Mouse (Mus musculus) layer of hippocampus, postnatal 25 days (tissue): ENCODE results near the gene Abcc3. TPM values are rescaled to one million over a fixed set of nuclear protein-coding genes. Genes with fewer than 3 reads are reported as not detected.
"Not testable (repeated sequence)": the region's sequence is repeated elsewhere in the genome, so short reads cannot be mapped to it uniquely, and the experiment has no call there.

ENCODE experiments used
- DNase-seq, 2 experiments: peaks; one replicate each; pipeline ENCODE4 v3.0.0; 2022; ENCODE audit warnings: mixed read lengths in 2 of 2, low spot score in 1 of 2; ENCODE audit errors: extremely low spot score in 1 of 2
- total RNA-seq, 2 experiments: library from RNA; stranded (reverse); gene quantifications; 2 replicates each; pipeline ENCODE4 v1.2.3; 2021

The Abcc3 gene
- total RNA-seq, 2 experiments from 2014 or later, result 2.0 to 3.0 TPM

DNA sequence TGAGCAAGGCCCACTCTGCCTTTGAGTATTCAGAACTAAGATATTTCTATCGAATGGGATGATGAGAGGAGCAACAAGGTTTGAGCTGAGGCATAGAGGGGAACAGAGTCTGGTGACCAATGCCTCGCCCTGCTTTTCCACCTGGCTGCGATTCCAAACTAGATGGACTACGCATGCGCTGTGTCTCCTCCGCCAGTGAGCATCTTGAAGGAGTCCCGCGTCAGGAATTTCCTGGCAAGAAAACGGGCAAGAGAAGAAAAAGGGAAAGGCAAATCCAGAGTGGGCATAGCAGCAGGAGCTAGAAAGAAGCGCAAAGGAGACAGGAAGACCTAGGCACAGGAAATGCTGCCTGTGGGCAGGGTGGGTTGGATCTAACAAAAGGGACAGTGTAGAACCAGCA lies 11.0 kb upstream of the Abcc3 start:
- no peak for DNase-seq

GRCm38 (mm10) chr11:94402731-94403130 lies 9.9 kb upstream of the Abcc3 start:
- no peak for DNase-seq

GRCm38 (mm10) chr11:94402029-94402428 lies 9.2 kb upstream of the Abcc3 start:
- DNase-seq, result not testable (repeated sequence)

GRCm38 (mm10) chr11:94400996-94401395 lies 8.2 kb upstream of the Abcc3 start:
- no peak for DNase-seq

DNA sequence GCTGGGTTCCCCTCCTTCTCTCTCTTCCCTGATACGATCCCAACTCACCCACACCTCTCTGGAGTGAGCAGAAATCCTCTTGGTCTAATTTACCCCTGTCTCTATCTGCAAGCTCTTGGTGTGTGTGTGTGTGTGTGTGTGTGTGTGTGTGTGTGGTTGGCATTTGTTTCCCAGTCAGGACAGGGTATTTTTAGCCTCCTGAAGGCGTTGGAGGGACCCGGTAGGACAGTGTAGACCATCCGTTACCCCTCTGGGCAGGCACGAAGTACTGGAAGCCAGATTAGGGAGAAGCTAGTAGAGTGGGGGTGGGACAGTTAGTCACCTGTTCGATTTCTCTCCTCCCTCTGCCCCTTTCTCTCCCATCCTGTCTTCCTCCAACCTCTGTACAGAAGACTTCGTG lies 1.3 kb upstream of the Abcc3 start:
- no peak for DNase-seq

- DNase-seq, result not testable (repeated sequence)
Measured at GRCm38 (mm10) chr11:94393490-94393889, 693 bp upstream of the Abcc3 start.

- no peak for DNase-seq
Measured at GRCm38 (mm10) chr11:94391661-94392060, 1.1 kb downstream of the Abcc3 start.

GRCm38 (mm10) chr11:94390825-94391224 lies 2.0 kb downstream of the Abcc3 start:
- no peak for DNase-seq

DNA sequence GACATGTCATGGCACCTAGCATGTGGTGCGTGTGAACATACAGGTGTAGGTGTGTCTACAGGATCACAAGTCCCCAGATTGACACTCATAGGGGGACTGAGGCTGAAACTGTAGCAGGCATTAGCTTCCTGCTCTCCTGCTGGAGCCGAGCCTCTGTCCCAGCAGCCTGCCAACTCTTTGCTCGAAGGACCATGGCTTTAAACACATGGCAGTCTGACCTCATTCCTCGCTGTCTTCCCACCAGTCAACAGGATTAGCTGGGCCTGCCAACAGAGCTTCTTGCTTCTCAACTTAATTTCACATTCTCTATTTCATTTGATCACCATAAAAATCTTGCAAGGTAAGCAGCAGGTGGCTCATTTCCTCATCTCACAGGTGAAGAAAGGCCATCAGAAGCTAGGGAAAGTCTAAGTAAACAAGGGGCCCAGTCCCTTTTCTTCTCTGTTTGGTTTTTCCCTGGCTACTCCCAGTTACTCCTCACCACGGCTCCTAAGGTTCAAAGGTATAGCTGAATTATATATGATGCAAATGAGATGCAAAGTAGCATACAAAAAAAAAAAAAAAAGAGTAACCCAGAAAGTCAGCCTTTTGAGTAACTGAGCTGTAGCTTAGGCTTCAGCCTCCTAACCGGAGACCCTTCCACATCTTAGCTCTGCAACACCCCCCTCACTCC lies 2.9 kb downstream of the Abcc3 start:
- DNase-seq, result no peak

DNA sequence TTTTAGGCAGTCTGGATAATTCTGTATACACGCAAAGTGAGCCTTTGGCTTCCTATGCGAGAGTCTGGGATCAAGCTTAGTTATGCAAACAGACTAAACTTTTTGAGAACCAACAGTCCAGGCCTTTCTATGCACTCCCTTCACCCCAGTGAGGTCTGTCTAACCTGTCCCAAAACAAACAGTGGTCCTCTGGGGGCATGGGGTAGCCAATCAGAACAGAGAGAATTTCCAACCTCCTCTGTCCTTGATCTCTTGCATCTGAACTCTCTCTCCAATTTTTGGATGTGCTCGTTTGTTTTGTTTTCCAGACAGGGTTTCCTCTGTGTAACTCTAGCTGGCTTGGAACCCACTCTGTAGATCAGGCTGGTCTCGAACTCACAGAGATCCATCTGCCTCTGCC lies 3.8 kb downstream of the Abcc3 start:
- DNase-seq, result no peak

DNA sequence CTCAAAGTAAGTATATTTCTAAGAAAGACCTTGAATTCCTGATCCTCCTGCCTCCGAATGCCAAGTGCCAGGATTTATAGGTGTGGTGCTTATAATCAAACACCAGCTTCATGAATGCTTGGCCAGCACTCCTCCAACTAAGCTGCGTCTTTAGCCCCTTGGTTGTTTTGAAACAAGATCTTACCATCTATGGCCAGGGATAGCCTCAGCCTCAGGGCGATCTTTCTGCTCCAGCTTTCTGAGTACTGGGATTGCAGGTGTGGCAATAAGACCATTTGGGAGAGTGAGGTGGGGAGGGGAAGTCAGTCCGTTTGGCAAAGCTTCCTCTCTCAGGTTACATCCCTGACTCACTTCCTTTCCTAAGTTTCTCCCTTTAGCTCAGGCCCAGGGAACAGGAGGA lies 5.0 kb downstream of the Abcc3 start:
- DNase-seq, result no peak

DNA sequence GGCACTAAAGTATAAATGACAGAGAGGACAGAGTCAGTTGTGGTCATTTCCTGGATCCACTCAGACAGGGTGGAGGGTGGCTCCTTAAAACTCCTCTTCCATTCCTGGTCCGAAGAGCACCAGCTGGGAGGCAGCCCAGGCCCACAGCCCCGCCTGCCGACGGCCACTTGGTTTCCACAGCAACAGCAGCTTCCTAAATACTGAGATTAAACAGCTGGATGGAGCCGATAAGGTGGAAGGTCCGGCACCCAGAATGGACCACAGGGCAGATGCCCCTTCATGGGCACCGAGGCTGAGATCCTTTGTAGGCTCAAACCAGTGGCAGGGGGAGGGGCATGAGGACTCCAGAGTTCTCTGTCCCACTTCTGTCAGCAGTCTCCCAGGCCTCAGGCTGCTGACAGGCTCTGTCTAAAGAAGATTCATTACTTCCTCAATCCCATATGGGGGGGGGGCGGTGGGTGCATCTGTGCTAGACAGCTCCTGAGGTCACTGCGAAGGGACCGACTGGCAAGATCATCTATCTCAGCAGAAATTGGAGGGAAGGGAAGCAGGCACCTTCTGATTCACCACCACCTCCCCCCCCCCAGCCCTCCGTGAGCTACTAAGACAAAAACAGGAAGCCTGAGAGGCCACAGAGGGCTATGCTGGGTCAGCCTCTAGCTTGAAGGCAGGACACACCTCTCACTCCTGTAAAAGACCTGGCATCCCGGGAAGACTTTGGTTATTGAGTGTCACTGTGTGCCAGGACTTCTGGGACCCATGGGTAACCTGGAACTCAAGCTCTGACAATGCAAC lies 6.6 kb downstream of the Abcc3 start:
- no peak for DNase-seq

DNA sequence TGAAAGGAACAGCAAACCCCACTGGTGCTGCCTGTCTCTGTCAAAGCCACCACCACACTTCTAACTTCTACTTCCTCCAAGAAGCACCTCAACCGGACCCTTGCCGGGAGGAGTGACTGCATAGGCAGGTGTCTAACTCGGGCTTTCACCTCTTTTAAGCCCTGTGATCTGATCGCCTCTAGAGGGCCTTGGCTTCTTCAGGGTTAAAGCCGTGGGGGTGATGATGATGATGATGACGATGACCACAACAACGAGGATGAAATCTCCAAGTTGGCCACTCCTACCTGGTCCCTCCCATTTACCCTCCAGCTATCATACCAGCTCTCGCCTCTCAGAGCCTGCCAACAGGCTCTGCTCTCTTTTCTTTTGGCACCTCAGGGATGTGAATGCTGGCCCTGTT lies 13.1 kb downstream of the Abcc3 start:
- DNase-seq, result no peak

GRCm38 (mm10) chr11:94379061-94379460 lies 13.7 kb downstream of the Abcc3 start:
- no peak for DNase-seq

DNA sequence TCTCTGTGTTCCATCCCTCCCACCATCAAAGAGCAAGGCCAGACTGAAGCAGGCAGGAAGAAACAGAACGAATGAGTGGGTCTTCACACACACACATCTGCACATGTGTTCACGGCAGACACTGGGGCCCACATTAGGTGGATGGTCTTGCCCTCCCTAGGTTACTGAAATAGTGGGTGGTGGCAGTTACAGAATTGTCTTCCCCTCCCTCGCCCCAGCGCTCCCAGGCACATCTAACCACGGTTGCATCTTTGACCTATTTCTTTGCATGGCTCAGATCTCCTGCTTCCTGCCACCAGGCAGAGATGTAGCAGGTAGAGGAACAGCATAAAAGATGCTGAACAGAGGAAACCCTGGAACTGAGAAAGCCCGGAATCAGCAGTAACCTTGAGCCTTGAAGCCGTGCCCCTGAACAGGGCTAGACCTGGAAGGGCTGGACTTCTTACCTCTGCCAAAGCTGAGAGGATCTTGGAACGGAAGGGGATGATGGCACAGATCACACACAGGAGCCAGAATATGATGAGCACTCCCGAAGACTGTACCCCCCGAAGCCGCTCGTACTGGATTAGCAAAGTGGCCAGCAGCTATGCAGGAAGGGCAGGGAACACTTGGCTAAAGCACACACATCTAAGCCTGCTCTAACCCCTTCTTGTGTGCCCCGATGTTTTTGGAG lies 18.4 kb downstream of the Abcc3 start:
- DNase-seq, result no peak

GRCm38 (mm10) chr11:94370809-94371208 lies 22.0 kb downstream of the Abcc3 start:
- DNase-seq, result no peak

DNA sequence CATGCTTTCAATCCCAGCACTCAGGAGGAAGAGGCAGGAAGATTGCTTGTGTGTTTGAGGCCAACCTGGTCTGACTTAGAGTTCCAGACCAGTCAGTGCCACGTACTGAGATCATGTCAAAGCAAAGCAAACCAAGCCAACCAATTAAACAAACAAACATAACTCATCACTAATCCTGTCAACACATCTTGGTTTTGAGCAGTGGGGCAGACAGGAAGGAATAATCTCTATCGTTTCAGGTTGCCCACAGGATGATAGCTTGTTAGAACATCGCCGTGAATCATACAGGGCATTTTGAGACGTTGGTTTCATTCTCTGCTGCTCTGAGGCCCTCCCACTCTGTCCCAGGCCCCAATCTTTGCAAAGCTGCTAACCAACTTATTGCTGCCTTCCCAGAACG lies 22.8 kb downstream of the Abcc3 start:
- no peak for DNase-seq

DNA sequence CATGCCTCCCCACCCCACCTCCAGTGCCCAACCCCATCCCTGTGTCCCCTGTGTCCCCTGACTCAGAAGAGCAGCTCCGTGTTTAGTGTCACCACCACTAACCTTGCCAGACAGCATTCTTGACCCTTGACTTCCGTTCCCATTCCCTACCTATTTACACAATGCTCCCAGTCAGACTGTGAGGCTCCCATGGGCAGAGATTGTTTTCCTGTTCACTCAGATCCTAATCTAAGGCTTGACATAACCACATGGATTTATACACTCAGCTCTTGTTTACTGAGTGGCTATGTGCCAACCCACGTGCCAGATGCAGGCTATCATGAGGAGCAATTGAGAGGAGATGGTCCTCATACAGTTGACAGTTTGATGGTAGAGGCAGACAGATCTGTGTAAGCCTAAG lies 27.5 kb downstream of the Abcc3 start:
- no peak for DNase-seq

- no peak for DNase-seq
Measured at GRCm38 (mm10) chr11:94363690-94364089, 29.1 kb downstream of the Abcc3 start.

DNA sequence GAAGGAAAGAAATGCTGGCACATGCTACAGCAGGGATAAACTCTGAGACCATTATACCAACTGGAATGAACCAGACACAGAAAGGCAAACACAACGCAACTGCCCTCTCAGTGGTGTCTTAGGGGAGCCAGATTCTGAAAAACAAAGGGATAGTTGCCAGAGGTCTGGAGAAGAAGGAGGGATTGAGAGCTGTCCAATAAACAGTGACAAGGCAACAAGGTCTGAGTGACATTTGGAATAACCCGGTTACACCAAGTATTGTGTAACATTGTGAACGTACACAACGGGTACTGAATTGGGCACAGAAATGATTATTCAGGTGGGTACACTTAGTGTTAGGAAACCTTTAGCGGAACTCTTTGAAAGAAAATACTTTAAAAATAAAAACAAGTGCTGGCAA lies 30.7 kb downstream of the Abcc3 start:
- no peak for DNase-seq

- no peak for DNase-seq
Measured at GRCm38 (mm10) chr11:94361166-94361870, 31.5 kb downstream of the Abcc3 start.
